Mouse (Mus musculus) CH12.LX (cell line): ENCODE measurements around the gene Chpf2.

Experiments used
- CTCF ChIP-seq, 2 experiments: IDR thresholded peaks in 1 of 2; conservative IDR thresholded peaks in 1 of 2; 2 replicates each; pipeline ENCODE4 v1.5.1; 2011 to 2012; ENCODE audit warnings: low read depth in 2 of 2, low read length in 2 of 2, improper control_type of control experiment in 1 of 2, inconsistent platforms in 1 of 2, mild to moderate bottlenecking in 1 of 2, moderate library complexity in 1 of 2
- E2F4 ChIP-seq: IDR thresholded peaks from 2 replicates; pipeline ENCODE4 v1.6.1; 2011; ENCODE audit warnings: low read depth, low read length, improper control_type of control experiment; ENCODE audit not compliant: insufficient replicate concordance
- IRF4 ChIP-seq: IDR thresholded peaks from 2 replicates; pipeline ENCODE4 v1.6.1; 2014; ENCODE audit warnings: low read depth, mild to moderate bottlenecking, inconsistent platforms, low read length, improper control_type of control experiment
- KAT2A ChIP-seq: IDR thresholded peaks from 2 replicates; pipeline ENCODE4 v1.6.1; 2012; ENCODE audit warnings: low read length, improper control_type of control experiment, inconsistent platforms; ENCODE audit not compliant: insufficient replicate concordance
- PAX5 ChIP-seq: IDR thresholded peaks from 2 replicates; pipeline ENCODE4 v1.6.1; 2012; ENCODE audit warnings: low read length, inconsistent platforms, mixed read lengths
- POLR2A ChIP-seq: IDR thresholded peaks from 2 replicates; pipeline ENCODE4 v1.6.1; 2011; ENCODE audit warnings: low read depth, mild to moderate bottlenecking, improper control_type of control experiment, low read length
- TBP ChIP-seq: conservative IDR thresholded peaks from 2 replicates; pipeline ENCODE4 v1.6.1; 2011; ENCODE audit warnings: low read depth, low read length, improper control_type of control experiment
- TCF12 ChIP-seq: IDR thresholded peaks from 2 replicates; pipeline ENCODE4 v1.6.1; 2014; ENCODE audit warnings: low read depth, mild to moderate bottlenecking, inconsistent platforms, low read length, improper control_type of control experiment
- ZKSCAN1 ChIP-seq: IDR thresholded peaks from 2 replicates; pipeline ENCODE4 v1.6.1; 2012; ENCODE audit warnings: low read depth, inconsistent platforms, low read length, improper control_type of control experiment, borderline replicate concordance

GRCm38 (mm10) chr5:24612302-24612649 lies 25.7 kb downstream of the Chpf2 start:
- TF ChIP-seq TBP (no peak), IRF4 (no peak), PAX5 (no peak), KAT2A (no peak), POLR2A (no peak), ZKSCAN1 (no peak), TCF12 (no peak), CTCF (conservative IDR thresholded peaks at IDR 0.05 in 1 of 2, IDR thresholded peaks at IDR 0.05 in 1 of 2; ENCODE audit: low read depth in 2 of 2, low read length in 2 of 2) (no peak), E2F4 (no peak)
